Mouse (Mus musculus) lung, postnatal 4 days (tissue): Measurements from ENCODE around the gene Gpr1.
"Not testable (repeated sequence)": the region's sequence is repeated elsewhere in the genome, so short reads cannot be mapped to it uniquely, and the experiment has no call there.

ENCODE experiments used
- DNase-seq, 2 experiments: peaks; one replicate each; pipeline ENCODE4 v3.0.0; 2021

Gene Gpr1

GRCm38 (mm10) chr1:63214631-63215030 lies 288 bp upstream of the Gpr1 start:
- DNase-seq: no peak

- no peak for DNase-seq
Observed at GRCm38 (mm10) chr1:63213478-63214270, 669 bp downstream of the Gpr1 start.

GRCm38 (mm10) chr1:63209861-63210529 lies 4.3 kb downstream of the Gpr1 start:
- DNase-seq: no peak

GRCm38 (mm10) chr1:63207607-63208006 lies 6.7 kb downstream of the Gpr1 start:
- DNase-seq: no peak

- DNase-seq: no peak
Observed at GRCm38 (mm10) chr1:63204660-63205394, 9.5 kb downstream of the Gpr1 start.

GRCm38 (mm10) chr1:63203950-63204659 lies 10.2 kb downstream of the Gpr1 start:
- DNase-seq: peak in 1 of 2 experiments; percentile 8

GRCm38 (mm10) chr1:63203471-63203870 lies 10.9 kb downstream of the Gpr1 start:
- no peak for DNase-seq

- no peak for DNase-seq
Observed at GRCm38 (mm10) chr1:63201672-63202071, 12.7 kb downstream of the Gpr1 start.

- no peak for DNase-seq
Observed at GRCm38 (mm10) chr1:63200322-63200721, 14.0 kb downstream of the Gpr1 start.

- no peak for DNase-seq
Observed at GRCm38 (mm10) chr1:63199387-63199786, 15.0 kb downstream of the Gpr1 start.

GRCm38 (mm10) chr1:63195848-63196512 lies 18.4 kb downstream of the Gpr1 start:
- no peak for DNase-seq

- DNase-seq: no peak
Observed at GRCm38 (mm10) chr1:63192306-63193065, 21.9 kb downstream of the Gpr1 start.

GRCm38 (mm10) chr1:63190851-63191250 lies 23.5 kb downstream of the Gpr1 start:
- DNase-seq: peak; percentile 19 to 36

- no peak for DNase-seq
Observed at GRCm38 (mm10) chr1:63188536-63188935, 25.8 kb downstream of the Gpr1 start.

- not testable (repeated sequence) for DNase-seq
Observed at GRCm38 (mm10) chr1:63185430-63185829, 28.9 kb downstream of the Gpr1 start.

GRCm38 (mm10) chr1:63182636-63183270 lies 31.6 kb downstream of the Gpr1 start:
- peak in 1 of 2 experiments; percentile 59 for DNase-seq

- DNase-seq: no peak
Observed at GRCm38 (mm10) chr1:63182212-63182611, 32.1 kb downstream of the Gpr1 start.

GRCm38 (mm10) chr1:63181480-63181879 lies 32.9 kb downstream of the Gpr1 start:
- no peak for DNase-seq

GRCm38 (mm10) chr1:63181019-63181418 lies 33.3 kb downstream of the Gpr1 start:
- peak; percentile 90 to 94 for DNase-seq

- not testable (repeated sequence) for DNase-seq
Observed at GRCm38 (mm10) chr1:63180575-63180974, 33.8 kb downstream of the Gpr1 start.

- no peak for DNase-seq
Observed at GRCm38 (mm10) chr1:63180122-63180521, 34.2 kb downstream of the Gpr1 start.
